In the genomic region with DNA sequence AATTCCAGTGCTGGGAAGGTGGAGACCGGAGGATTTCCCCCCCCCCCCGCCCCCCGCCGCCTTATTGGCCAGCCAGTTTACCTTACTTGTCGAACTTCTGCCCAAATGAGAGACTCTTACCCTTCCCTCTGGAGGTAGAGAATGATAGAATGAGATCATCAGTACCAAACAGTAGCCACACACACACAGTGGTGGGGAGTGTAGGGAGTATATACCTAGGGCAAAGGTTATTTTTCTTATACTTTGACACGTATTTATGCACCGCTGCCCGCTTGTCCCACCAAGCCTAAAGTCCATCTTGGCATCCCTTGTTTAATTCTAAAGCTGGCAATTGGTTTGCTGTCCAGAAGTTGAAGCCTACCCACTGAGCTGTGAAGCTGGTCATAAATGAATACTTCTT, we compare ENCODE assay signal across 33 mouse cellular contexts.
"Had no signal": no experiment of that assay in that cellular context is flagged by ENCODE, and none has a peak within 500 bp of the region (broad histone marks: within the 10 kb centered on the region; RNA-seq: fewer than 3 reads in every experiment).

No protein-coding gene starts in this region.

- H3K27me3 ChIP-seq: limb, embryonic 12.5 days; limb, embryonic 13.5 days; limb, embryonic 15.5 days; liver, embryonic 12.5 days; liver, embryonic 13.5 days; liver, embryonic 15.5 days; lung, embryonic 15.5 days; megakaryocyte, embryonic 14.5 days; midbrain, embryonic 12.5 days; midbrain, embryonic 13.5 days; midbrain, embryonic 15.5 days; neural tube, embryonic 12.5 days; neural tube, embryonic 13.5 days had no signal

- H3K4me2 ChIP-seq: limb, embryonic 12.5 days; limb, embryonic 13.5 days; limb, embryonic 15.5 days; liver, embryonic 11.5 days; liver, embryonic 12.5 days; liver, embryonic 13.5 days; liver, embryonic 15.5 days; lung, embryonic 14.5 days; lung, embryonic 15.5 days; midbrain, embryonic 11.5 days; midbrain, embryonic 12.5 days; midbrain, embryonic 13.5 days; midbrain, embryonic 15.5 days; neural tube, embryonic 12.5 days; neural tube, embryonic 13.5 days had no signal

- H3K9ac ChIP-seq: limb, embryonic 12.5 days; limb, embryonic 13.5 days; limb, embryonic 15.5 days; liver, embryonic 12.5 days; liver, embryonic 13.5 days; liver, embryonic 14.5 days; liver, embryonic 15.5 days; liver, postnatal 0 days; lung, embryonic 14.5 days; lung, embryonic 15.5 days; midbrain, embryonic 12.5 days; midbrain, embryonic 13.5 days; midbrain, embryonic 15.5 days; neural tube, embryonic 12.5 days; neural tube, embryonic 13.5 days had no signal

- H3K4me1 ChIP-seq: limb, embryonic 10.5 days; limb, embryonic 12.5 days; limb, embryonic 13.5 days; limb, embryonic 15.5 days; liver, embryonic 12.5 days; liver, embryonic 13.5 days; liver, embryonic 15.5 days; lung, embryonic 15.5 days; megakaryocyte, embryonic 14.5 days; midbrain, embryonic 10.5 days; midbrain, embryonic 12.5 days; midbrain, embryonic 13.5 days; midbrain, embryonic 15.5 days; neural tube, embryonic 12.5 days; neural tube, embryonic 13.5 days had no signal

- ATAC-seq: liver, embryonic 12.5 days; liver, postnatal 0 days; lung, postnatal 0 days; midbrain, embryonic 13.5 days; midbrain, embryonic 15.5 days; midbrain, embryonic 16.5 days had no signal

- H3K27ac ChIP-seq: limb, embryonic 10.5 days; limb, embryonic 12.5 days; limb, embryonic 13.5 days; limb, embryonic 15.5 days; liver, embryonic 12.5 days; liver, embryonic 13.5 days; liver, embryonic 14.5 days; liver, embryonic 15.5 days; lung, embryonic 15.5 days; macrophage; midbrain, embryonic 10.5 days; midbrain, embryonic 12.5 days; midbrain, embryonic 13.5 days; midbrain, embryonic 15.5 days; neural tube, embryonic 12.5 days; neural tube, embryonic 13.5 days had no signal

- H3K9me3 ChIP-seq: limb, embryonic 10.5 days; limb, embryonic 12.5 days; limb, embryonic 13.5 days; limb, embryonic 15.5 days; liver, embryonic 12.5 days; liver, embryonic 13.5 days; liver, embryonic 15.5 days; lung, embryonic 15.5 days; midbrain, embryonic 10.5 days; midbrain, embryonic 12.5 days; midbrain, embryonic 13.5 days; midbrain, embryonic 15.5 days; neural tube, embryonic 12.5 days; neural tube, embryonic 13.5 days had no signal

- H3K36me3 ChIP-seq: limb, embryonic 10.5 days; limb, embryonic 12.5 days; limb, embryonic 13.5 days; limb, embryonic 15.5 days; liver, embryonic 12.5 days; liver, embryonic 13.5 days; liver, embryonic 15.5 days; lung, embryonic 15.5 days; midbrain, embryonic 10.5 days; midbrain, embryonic 12.5 days; midbrain, embryonic 13.5 days; midbrain, embryonic 15.5 days; neural tube, embryonic 12.5 days; neural tube, embryonic 13.5 days had no signal

- H3K4me3 ChIP-seq: limb, embryonic 10.5 days; limb, embryonic 12.5 days; limb, embryonic 13.5 days; limb, embryonic 15.5 days; liver, embryonic 12.5 days; liver, embryonic 13.5 days; liver, embryonic 15.5 days; lung, embryonic 15.5 days; megakaryocyte, embryonic 14.5 days; midbrain, embryonic 10.5 days; midbrain, embryonic 12.5 days; midbrain, embryonic 13.5 days; midbrain, embryonic 15.5 days; myocyte; neural tube, embryonic 12.5 days; neural tube, embryonic 13.5 days had no signal

- DNase-seq: left cerebral cortex, postnatal 4 days; liver; liver, embryonic 13.5 days; liver, postnatal 0 days; lung, adult 18-20 months; lung, adult 2 months; lung, embryonic 14.5 days; lung, postnatal 10 days; lung, postnatal 14 days; lung, postnatal 36 days; lung, postnatal 4 days; midbrain, embryonic 14.5 days had no signal
